Mouse (Mus musculus) forebrain, postnatal 0 days (tissue): Measurements from ENCODE around the gene Kcnab1. TPM values are rescaled to one million over a fixed set of nuclear protein-coding genes. Genes with fewer than 3 reads are reported as not detected.
"Not testable (repeated sequence)": the region's sequence is repeated elsewhere in the genome, so short reads cannot be mapped to it uniquely, and the experiment has no call there.

Experiments
- ATAC-seq: fragments of 200-750 bp; cut with Nextera tagmentation; 2 replicates; pipeline ENCODE4 v1.8.0; 2017; ENCODE audit warnings: mild to moderate bottlenecking, moderate library complexity
- DNase-seq: peaks from one replicate; pipeline ENCODE4 v3.0.0-alpha.2; 2015
- H3K27ac ChIP-seq: fragments of 300-500 bp; sonication (generic); 2 replicates; pipeline ENCODE4 v1.5.1; 2014; ENCODE audit warnings: low read depth, mild to moderate bottlenecking, antibody characterized with exemption, low read length, moderate library complexity, mixed read lengths
- H3K27me3 ChIP-seq: fragments of 300-500 bp; sonication (generic); 2 replicates; pipeline ENCODE4 v1.6.1; 2014; ENCODE audit warnings: mild to moderate bottlenecking, low read length, mixed read lengths; ENCODE audit not compliant: insufficient read depth
- H3K36me3 ChIP-seq: fragments of 300-500 bp; sonication (generic); 2 replicates; pipeline ENCODE4 v1.6.1; 2014; ENCODE audit warnings: mild to moderate bottlenecking, moderate library complexity; ENCODE audit not compliant: insufficient read depth
- H3K4me1 ChIP-seq: fragments of 300-500 bp; sonication (generic); 2 replicates; pipeline ENCODE4 v1.6.1; 2014; ENCODE audit warnings: antibody characterized with exemption; ENCODE audit not compliant: insufficient read depth
- H3K4me2 ChIP-seq: fragments of 300-500 bp; sonication (generic); 2 replicates; pipeline ENCODE4 v1.6.1; 2014; ENCODE audit warnings: low read depth, mild to moderate bottlenecking, moderate library complexity
- H3K4me3 ChIP-seq: fragments of 300-500 bp; sonication (generic); 2 replicates; pipeline ENCODE4 v1.5.1; 2014; ENCODE audit warnings: low read depth, low read length, mixed read lengths
- H3K9ac ChIP-seq: fragments of 300-500 bp; sonication (generic); 2 replicates; pipeline ENCODE4 v1.6.1; 2014; ENCODE audit warnings: mild to moderate bottlenecking
- H3K9me3 ChIP-seq: fragments of 300-500 bp; sonication (generic); 2 replicates; pipeline ENCODE4 v1.6.1; 2016; ENCODE audit warnings: low read length
- CTCF ChIP-seq: sonication (generic); IDR thresholded peaks from 2 replicates; pipeline ENCODE4 v1.5.1; 2016; ENCODE audit warnings: antibody characterized with exemption, control low read depth, low read depth
- WGBS: fragments of 180-500 bp; shearing (Covaris S2); extraction: QIAGEN DNeasy Blood & Tissue Kit; methylation state at CpG from one replicate; pipeline ENCODE4 v1.1.7; 2014; 5-methylcytosine and 5-hydroxymethylcytosine counted together
- polyA plus RNA-seq: library from polyadenylated mRNA; unstranded; fragments of >200 nt; fragmentation: Nextera tagmentation; extraction: Ambion mirVana; gene quantifications from 2 replicates; pipeline ENCODE4 v1.2.1, GENCODE M21; 2015
- total RNA-seq: library from RNA; depleted of rRNA; stranded (reverse); fragments of >200 nt; gene quantifications from 2 replicates; pipeline ENCODE4 v1.2.3, GENCODE M21; 2014

Kcnab1 gene
- total and polyA plus RNA-seq, 2 experiments from 2014 or later, result 7.3 to 10.9 TPM

DNA sequence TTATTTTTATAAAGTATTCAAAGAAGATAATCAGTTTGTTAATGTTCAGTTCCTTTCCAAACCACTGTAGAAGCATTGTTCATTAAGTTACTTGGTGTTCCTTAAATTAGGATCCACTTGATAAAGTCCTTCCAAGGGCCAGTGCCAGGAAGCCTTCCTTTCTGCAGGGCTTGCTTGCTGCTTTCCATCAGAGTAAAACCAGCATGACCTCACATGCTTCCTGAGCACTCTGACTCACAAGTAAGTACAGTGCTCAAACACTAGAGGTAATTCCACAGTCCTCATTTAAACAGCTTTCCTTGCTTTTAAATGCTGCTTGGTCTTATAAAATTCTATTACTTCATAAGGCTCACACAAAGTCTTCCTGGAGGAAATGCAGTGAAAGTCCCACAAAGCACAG lies 276.6 kb downstream of the Kcnab1 start:
- Histone ChIP-seq H3K9ac (no peak overlapping the region), H3K4me2 (no peak overlapping the region), H3K36me3 (peaks cover 44% of the 10 kb centered on the region), H3K4me3 (no peak overlapping the region), H3K4me1 (no peaks in the 10 kb centered on the region), H3K27me3 (no peaks in the 10 kb centered on the region), H3K9me3 (no peaks in the 10 kb centered on the region), H3K27ac (no peak overlapping the region)
- DNase-seq, result no peak
- TF ChIP-seq CTCF, result no peak
- no peak for ATAC-seq

DNA sequence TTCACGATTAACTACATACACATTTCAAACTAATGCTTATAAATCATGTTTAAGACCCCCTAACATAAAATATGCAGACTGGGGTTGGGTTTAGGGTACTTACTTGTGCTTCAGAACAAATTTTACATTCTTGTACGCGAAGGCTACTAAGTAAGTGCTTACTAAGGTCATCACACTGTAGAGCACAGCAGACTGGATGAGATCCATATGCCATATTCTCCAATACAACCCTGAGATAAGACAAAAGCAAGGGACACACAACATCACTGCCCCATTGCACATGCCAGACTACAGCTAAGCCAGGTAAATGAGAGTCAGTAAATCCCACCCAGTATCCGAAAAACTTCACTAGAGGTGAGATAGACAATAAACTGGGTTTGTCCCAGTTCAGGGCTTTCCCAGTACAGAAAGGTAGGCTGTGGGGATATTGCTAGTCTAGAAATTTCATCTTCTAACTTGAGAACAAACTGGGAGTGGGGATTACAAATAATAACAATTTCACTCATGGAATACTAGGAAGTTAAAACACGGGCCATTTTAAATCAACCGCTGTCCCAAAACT lies 282.1 kb downstream of the Kcnab1 start:
- TF ChIP-seq CTCF, result no peak
- no peak for ATAC-seq

DNA sequence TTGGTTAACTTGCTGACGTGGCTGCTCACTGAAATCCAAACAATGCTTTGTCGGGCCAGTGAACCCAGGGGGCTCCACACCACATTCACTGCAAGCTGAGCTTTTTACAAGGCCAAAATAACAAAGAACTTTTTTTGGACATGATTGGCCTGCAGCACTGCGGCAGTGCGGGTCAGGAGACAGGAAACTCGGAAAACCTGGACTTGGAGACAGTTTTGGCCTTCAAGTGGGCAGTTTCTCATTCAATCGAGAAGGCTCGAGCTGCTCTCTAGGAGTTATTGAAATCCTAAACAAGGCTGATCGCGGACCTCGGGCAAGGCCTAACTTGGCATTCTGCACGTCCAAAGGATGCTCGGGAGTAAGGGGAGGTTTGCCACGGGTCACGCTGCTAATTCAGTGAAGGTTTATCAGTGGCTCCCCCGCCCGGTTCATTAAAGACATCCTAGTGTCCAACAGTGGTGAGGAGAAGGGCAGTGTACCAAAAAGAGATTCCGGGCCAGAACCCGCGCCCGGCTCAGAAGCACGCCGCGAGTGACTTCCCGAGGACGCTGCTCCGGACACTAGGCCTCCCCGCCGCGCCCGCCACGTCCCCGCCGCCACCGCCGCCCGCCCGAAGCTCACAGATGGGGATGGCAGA lies 282.7 kb downstream of the Kcnab1 start:
- Histone ChIP-seq H3K4me1 (peaks cover 5% of the 10 kb centered on the region), H3K4me2 (peak overlapping the region; percentile 73), H3K9ac (peak overlapping the region; percentile 83), H3K27me3 (no peaks in the 10 kb centered on the region), H3K27ac (peak overlapping the region; percentile 88), H3K9me3 (no peaks in the 10 kb centered on the region), H3K4me3 (peak overlapping the region; percentile 70), H3K36me3 (peaks cover 11% of the 10 kb centered on the region; the same call in 1 of the 2 replicates)
- under 1% methylated on average over 37 of the region's 37 CpGs for WGBS
- DNase-seq (peak; percentile 58), ATAC-seq (peak; percentile 65)
- TF ChIP-seq CTCF, result peak; percentile 19

More for the DNA sequence above, 282.1 kb downstream of the Kcnab1 start:
- H3K27me3 ChIP-seq, result no peaks in the 10 kb centered on the region
- H3K27ac ChIP-seq, result no peak overlapping the region
- WGBS, result 43% methylated on average over 6 of the region's 6 CpGs
- H3K9me3 ChIP-seq, result no peaks in the 10 kb centered on the region
- peak overlapping the region; percentile 70 for H3K4me3 ChIP-seq
- H3K9ac ChIP-seq, result peak overlapping the region; percentile 83
- DNase-seq, result no peak
- peaks cover 5% of the 10 kb centered on the region for H3K4me1 ChIP-seq
- peaks cover 17% of the 10 kb centered on the region; the same call in 1 of the 2 replicates for H3K36me3 ChIP-seq
- peak overlapping the region; percentile 73 for H3K4me2 ChIP-seq

DNA sequence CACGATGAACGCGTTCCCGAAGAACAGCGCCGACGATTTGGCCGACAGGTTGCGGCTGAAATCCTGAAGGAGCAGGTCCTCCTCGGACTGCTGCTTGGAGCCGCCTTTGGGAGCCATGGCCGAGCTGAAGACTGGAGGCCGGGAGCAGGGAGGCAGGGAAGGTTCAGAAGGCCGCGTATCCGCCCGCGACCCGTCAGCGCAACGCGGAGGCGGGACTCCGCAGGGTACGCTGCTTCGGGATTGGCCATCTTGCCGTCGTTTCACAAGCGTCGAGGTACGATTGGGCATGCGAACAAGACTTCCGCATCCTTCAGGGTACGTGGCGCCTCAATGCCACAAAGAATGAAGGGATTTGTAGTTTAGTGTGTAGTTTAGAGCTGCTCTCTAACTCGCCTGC lies 283.2 kb downstream of the Kcnab1 start, which contains the start of gene Ssr3:
Ssr3 (minus strand) TSS at position 203 of the 397 bp plus-strand sequence.
- peak; percentile 100 for ATAC-seq
- Histone ChIP-seq H3K36me3 (0 out of 2 replicates have a peak, but pooled peaks cover 6% of the 10 kb centered on the region), H3K4me2 (peak within 1 kb of the TSS; percentile 73), H3K9ac (peak within 1 kb of the TSS; percentile 83), H3K4me3 (peak within 1 kb of the TSS; percentile 70), H3K4me1 (peaks cover 5% of the 10 kb centered on the region), H3K27me3 (no peaks in the 10 kb centered on the region), H3K27ac (peak within 1 kb of the TSS; percentile 88), H3K9me3 (no peaks in the 10 kb centered on the region)
- TF ChIP-seq CTCF, result no peak; the same call in 1 of the 2 replicates
- WGBS, result 3% methylated on average over 36 of the region's 36 CpGs
- peak; percentile 98 for DNase-seq

DNA sequence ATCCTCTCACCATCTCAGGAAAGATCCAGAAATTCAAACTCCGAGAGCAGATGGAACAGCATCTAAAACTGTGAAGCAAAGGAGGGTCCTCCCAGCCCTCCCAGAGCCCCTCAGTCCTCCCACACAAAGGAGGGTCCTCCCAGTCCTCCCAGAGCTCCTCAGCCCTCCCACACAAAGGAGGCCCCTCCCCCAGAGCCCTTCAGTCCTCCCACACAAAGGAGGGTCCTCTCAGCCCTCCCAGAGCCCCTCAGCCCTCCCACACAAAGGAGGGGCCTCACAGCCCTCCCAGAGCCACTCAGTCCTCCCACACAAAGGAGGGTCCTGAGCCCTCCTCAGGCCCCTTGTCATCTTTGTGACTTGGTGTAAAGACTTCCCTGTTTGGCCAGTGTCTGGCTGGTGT lies 285.9 kb downstream of the Kcnab1 start:
- WGBS, result 74% methylated on average over 1 of the region's 1 CpGs
- not testable (repeated sequence) for DNase-seq, H3K27me3 ChIP-seq, H3K9ac ChIP-seq, H3K27ac ChIP-seq, ATAC-seq, H3K9me3 ChIP-seq, H3K4me2 ChIP-seq, H3K36me3 ChIP-seq, H3K4me1 ChIP-seq, H3K4me3 ChIP-seq

DNA sequence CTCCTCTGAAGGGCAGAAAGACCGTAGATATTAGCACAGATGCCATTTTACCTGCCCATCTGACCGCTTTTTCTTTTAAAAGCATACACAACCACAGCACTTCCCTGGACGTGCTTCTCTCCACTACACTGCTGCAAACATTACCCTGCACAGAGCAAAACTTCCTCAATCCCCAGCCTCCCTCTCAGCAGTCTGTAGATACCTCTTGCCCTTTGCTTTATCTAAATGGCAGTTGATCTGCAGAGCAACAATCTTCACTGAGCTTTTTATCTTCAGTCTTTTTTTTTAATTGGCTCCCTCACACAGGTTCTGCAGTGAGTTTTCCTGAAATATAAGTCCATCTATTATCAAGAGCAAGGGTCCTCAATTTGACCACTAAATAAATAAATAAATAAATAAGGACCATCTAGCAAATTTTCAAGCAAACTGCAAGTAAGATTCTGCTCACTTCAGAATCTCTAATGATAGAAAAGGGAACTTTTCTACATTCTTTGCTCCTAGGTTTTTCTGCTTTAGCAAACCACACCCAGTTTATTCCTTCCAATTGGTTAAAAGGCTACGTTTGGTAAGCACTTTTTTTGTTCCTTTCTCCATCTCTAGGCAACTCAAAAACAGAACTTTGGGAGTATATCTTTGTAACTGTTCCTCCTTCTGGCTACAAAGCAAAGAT lies 287.8 kb downstream of the Kcnab1 start:
- Histone ChIP-seq H3K4me3 (no peak overlapping the region), H3K4me2 (no peak overlapping the region), H3K4me1 (no peaks in the 10 kb centered on the region), H3K27me3 (no peaks in the 10 kb centered on the region), H3K9me3 (no peaks in the 10 kb centered on the region), H3K27ac (no peak overlapping the region), H3K9ac (no peak overlapping the region), H3K36me3 (no peaks in the 10 kb centered on the region)
- TF ChIP-seq CTCF, result no peak
- ATAC-seq (no peak), DNase-seq (no peak)
- WGBS, result 77% methylated on average over 4 of the region's 4 CpGs

DNA sequence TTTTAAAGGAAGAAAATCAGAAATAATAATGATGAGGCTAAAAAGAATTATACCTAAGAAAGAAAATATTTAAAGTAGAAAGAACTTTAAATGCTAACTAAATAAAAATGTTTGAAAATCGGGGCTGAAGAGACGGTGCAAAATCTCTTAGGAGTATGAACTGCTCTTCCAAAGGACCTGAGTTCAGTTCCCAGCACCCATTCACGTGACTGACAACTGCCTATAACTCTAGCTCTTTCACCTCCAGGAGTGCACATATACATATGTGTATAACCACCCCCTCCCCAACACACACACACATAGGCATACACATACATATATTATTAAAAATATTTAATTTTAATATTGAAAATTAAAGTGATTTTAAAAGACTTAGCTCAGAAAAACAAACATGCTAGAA lies 288.4 kb downstream of the Kcnab1 start:
- H3K4me2 ChIP-seq, result no peak overlapping the region
- DNase-seq (no peak), ATAC-seq (no peak)
- H3K36me3 ChIP-seq, result no peaks in the 10 kb centered on the region
- no peaks in the 10 kb centered on the region for H3K27me3 ChIP-seq
- TF ChIP-seq CTCF, result no peak
- H3K9ac ChIP-seq, result no peak overlapping the region
- H3K27ac ChIP-seq, result no peak overlapping the region
- no peaks in the 10 kb centered on the region for H3K9me3 ChIP-seq
- no peaks in the 10 kb centered on the region for H3K4me1 ChIP-seq
- H3K4me3 ChIP-seq, result no peak overlapping the region
- WGBS, result 91% methylated on average over 3 of the region's 3 CpGs
